Mouse (Mus musculus) right cerebral cortex, postnatal 36 days (tissue): Measurements from ENCODE around the gene Nek8.

ENCODE experiments used
- DNase-seq, 2 experiments: peaks; one replicate each; pipeline ENCODE4 v3.0.0; 2022; ENCODE audit warnings: low spot score in 2 of 2, mixed read lengths in 1 of 2

Nek8 gene

GRCm38 (mm10) chr11:78167257-78167959, 9.1 kb downstream of the Nek8 start:
- DNase-seq: no peak

- no peak for DNase-seq
These were observed 9.8 kb downstream of the Nek8 start for GRCm38 (mm10) chr11:78166640-78167039.

DNA sequence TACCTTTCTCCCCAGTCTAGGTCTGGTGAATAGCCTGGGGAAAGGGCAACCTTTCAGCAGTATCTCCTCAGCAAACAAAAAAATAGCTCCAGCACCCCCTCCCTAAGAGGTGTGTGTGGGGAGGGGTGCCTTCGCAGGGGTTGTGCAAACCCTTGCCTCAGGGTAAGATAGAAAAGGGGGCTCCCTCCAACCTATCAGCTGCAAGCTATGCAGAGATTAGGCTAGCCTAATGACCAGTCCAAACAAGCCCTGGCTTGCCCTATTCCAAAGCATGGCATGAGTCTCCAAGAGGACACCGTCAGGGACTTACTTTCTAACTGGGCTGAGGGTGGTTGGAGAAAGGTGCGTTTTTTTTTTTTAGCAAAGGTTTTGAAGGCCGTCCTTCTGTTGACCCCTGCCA, 10.3 kb downstream of the Nek8 start:
- no peak for DNase-seq

- no peak for DNase-seq
These were observed 10.7 kb downstream of the Nek8 start for GRCm38 (mm10) chr11:78165761-78166109.

DNA sequence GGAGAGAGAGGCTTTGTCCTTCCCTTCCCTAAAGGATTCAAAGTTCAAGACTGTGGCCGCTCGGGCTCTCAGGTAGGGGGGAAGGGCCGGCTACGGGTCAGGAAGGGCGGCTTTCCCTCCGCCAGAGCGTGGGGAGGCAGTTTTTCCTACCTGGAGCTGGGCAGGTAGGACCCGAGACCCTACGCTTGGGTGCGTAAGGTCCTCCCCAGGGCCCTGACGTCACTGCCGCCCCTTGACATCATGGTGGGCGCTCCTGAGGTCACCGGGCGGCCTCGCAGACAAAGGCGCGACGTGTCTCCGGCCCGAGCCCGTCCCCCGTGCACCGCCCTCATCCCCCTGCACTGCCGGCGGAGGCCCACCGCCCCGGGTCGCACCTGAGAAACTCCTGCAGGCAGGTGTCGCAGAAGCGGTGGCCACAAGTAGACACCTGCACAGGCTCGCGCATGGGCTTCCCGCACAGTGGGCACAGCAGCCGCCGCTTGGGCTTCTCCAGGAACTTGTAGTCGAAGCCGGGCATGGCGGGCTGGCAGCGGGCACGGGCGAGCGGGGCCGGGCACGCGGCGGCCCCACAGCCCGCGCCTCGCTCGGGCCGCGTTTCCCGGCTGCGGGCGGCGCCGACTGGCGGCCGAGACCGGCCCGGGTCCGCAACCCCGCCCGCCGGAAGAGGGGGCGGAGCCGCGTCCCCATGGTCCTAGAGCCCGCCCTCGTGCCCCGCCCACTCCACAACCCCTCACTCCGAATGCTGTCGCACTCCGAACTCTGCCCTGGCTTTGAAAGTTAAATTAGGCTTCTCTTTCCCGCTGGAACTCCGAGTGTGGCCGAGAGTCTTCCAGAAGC, 11.3 kb downstream of the Nek8 start, which contains the start of gene Traf4:
Traf4 (minus strand) TSS at position 666 of the 837 bp plus-strand sequence.
- no peak for DNase-seq

DNA sequence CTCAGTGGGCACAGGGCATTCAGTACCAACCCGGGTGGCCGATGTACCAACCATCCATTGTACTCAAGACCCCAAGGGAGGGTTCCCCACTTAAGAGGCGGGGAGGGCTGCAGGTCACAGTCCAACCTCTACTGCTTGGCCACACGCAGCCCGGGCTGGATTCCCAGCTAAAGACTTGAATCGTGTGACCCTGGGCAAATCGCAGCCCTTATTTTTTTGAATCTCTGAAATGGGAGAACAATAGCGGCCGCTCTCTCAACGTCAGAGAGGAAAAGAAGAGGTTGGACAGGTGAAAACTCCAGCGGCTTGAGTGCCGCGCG, 11.9 kb downstream of the Nek8 start:
- DNase-seq: no peak

DNA sequence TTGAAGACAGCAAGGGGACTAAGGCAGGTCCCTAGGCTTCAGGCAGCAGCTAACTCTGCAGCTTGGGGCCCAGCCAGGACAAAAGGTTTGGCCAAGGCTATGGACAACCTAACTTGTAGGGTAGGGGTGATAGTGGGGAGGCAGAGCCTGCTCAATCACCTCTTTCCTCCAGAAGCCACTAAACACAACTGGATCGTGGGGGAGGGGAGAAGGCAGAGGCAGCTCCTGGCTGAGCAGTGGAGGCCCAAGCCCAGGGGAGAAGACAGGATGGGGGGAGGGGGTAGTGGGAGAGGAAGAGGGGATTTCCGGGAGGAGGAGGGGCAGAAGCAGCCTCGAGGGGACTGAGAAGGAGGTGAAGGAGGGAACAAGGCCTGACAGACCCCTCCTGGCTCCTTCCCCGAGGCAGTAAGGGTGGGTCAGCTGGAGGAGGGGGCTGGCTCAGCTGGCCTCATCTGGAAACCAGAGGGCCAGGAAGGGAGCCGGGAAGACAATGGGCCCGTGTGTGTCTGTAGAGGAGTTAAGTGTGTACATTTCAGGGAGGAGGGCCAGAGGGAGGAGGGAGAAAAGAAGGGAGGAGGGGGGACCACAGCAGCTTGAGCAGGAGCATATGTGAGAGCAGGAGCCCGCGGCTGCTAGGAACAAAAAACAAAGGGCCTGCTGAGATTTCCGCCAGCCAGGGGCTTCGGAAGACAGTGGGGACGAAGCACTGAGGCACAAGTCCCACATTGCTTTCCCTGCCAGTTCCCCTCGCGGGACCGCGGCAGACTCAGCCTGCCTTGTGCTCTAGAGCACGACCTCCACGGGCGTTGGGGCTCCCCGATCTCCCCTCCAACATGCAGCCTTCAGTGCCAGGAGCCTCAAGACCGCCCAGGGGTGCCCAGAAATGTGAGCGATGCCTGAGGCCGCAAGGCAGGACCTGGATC, 12.5 kb downstream of the Nek8 start:
- no peak for DNase-seq

GRCm38 (mm10) chr11:78163045-78163444, 13.4 kb downstream of the Nek8 start:
- DNase-seq: no peak

- no peak for DNase-seq
These were observed 14.0 kb downstream of the Nek8 start for GRCm38 (mm10) chr11:78162504-78162903.

DNA sequence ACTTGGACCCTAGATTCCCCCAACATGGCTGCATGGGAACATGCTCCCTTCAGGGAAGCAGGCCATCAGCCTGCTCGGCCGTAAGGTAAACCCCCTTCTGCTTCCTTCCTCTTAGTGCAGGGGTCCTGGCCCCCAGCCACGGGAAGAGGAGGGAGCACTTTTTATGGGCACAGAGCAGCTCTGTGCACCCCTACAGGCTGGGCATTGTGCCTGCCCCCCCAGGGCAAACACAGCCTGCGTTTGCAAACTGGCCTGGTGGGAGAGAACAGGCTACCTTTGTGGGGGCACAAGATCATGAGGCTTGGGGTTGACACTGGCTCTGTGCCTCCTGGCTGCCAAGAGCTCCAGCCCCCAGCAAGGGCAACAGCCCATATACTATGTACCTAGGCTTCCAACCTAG, 14.5 kb downstream of the Nek8 start:
- DNase-seq: no peak

- no peak for DNase-seq
These were observed 15.3 kb downstream of the Nek8 start for GRCm38 (mm10) chr11:78161169-78161568.

DNA sequence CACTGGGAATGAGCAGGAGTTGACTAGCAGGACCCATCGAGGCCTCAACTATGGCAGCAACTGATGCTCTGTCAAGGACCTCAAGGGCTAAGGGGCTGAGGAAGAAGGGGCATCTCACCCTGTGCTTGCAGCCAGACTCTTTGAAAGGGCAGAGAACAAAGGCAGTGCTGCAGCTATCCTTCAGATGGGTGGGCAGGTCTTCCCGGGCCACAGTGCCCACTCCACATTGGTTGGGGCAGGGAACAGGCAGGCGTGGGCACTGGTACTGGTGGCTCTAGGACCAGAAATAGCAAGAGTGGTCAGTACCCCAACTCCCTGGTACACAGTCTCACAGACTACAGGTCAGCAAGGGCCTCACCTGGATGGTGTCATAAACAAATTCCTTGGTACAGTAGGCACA, 15.8 kb downstream of the Nek8 start:
- no peak for DNase-seq

DNA sequence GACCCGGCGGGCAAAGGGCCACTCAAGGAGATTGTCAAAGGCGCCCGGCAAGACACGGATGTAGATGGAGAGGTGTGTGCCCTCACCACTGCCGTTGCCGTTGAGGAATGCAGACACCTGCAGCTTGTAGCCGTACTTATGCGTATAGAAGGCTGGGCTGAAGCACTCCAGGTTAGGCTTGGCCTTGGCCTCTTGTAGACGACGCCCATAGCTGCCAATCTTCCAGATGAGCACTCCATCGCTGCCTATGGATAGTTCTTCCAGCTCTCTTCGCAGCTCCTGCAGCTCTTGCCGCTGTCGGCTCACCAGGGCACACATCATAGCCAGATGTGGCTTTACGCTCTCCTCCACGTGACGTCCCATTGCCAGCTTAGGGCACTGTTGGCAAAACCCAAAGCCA, 16.3 kb downstream of the Nek8 start:
- DNase-seq: no peak

GRCm38 (mm10) chr11:78159557-78159956, 16.9 kb downstream of the Nek8 start:
- DNase-seq: no peak

DNA sequence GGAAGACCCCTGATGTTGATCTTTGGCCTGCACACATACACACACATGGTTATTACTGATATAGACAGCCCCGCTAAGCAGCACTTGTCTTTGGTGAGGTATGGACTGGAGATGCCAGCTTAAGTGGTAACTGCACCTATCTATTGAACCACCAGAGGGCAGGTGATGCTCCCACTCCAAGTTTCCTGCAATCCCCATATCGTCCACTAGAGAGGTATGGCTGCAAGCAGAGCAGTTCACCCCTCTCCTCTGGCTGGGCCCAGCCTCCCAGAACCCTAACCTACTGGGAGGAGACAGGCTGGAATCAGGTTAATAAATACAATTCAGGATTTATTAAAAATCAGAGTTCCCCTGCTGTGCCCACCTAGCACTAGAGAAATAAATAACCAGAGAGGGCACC, 17.4 kb downstream of the Nek8 start:
- no peak for DNase-seq

- DNase-seq: no peak
These were observed 20.2 kb downstream of the Nek8 start for GRCm38 (mm10) chr11:78156156-78156699.

GRCm38 (mm10) chr11:78155674-78156073, 20.8 kb downstream of the Nek8 start:
- DNase-seq: no peak

- DNase-seq: no peak
These were observed 22.7 kb downstream of the Nek8 start for GRCm38 (mm10) chr11:78153778-78154177.

- peak; percentile 75 to 82 for DNase-seq
These were observed 23.9 kb downstream of the Nek8 start for GRCm38 (mm10) chr11:78152299-78153231.

DNA sequence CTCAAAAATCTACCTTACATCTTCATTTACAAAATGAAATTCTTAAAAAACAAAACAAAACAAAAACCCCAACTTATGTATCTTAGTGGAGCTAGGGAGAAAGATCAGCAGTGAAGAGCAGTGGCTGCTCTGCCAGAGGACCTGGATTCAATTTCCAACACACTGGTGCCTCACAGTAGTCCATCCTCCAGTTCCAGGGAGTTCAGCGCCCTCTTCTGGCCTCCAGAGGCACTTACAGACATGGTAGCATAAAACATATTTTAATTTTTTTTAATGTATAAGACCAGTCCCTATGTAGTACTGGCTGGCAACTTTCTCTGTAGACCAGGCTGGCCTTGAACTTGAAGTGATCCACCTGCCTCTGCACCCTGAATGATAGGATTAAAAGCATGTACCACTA, 25.3 kb downstream of the Nek8 start:
- no peak for DNase-seq
